Mouse (Mus musculus) cerebellum, adult 9-11 months (tissue): ENCODE results near the gene Cyp46a1.
A peak's percentile ranks its signal among the peaks of the same experiment; 100 is the strongest.

Source experiments
- DNase-seq: peaks from one replicate; pipeline ENCODE4 v3.0.0; 2022

The Cyp46a1 gene

DNA sequence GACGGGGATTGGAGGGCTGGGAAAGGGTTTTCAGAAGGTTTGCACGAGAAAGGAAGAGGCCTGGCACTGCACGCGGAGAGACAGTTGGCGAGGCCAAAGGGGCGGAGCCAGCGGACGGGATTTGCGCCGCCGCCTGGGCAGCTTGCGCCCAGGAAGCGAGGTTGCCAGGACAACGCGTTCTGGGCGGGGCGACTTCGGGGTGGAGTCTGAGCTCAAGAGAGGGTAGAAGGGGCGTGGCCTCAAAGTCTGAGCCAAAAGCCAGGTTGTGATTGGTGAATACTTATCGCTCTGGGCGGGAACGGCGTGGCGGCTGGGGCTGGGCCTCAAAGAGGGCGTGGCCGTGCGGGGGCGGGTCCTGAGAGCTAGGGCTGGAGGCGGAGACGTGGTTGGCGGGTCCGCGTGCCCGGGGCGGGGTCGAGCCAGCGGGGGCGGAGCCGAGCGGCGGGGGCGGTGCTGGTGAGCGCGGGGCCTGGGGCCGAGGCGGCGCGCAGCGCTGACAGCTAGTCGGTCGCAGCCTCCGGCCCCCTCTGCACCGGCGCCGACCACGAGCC lies at the start of gene Cyp46a1:
Gene Cyp46a1 (plus strand): TSS at position 487 of the 551 bp plus-strand sequence.
- DNase-seq: peak; percentile 99

DNA sequence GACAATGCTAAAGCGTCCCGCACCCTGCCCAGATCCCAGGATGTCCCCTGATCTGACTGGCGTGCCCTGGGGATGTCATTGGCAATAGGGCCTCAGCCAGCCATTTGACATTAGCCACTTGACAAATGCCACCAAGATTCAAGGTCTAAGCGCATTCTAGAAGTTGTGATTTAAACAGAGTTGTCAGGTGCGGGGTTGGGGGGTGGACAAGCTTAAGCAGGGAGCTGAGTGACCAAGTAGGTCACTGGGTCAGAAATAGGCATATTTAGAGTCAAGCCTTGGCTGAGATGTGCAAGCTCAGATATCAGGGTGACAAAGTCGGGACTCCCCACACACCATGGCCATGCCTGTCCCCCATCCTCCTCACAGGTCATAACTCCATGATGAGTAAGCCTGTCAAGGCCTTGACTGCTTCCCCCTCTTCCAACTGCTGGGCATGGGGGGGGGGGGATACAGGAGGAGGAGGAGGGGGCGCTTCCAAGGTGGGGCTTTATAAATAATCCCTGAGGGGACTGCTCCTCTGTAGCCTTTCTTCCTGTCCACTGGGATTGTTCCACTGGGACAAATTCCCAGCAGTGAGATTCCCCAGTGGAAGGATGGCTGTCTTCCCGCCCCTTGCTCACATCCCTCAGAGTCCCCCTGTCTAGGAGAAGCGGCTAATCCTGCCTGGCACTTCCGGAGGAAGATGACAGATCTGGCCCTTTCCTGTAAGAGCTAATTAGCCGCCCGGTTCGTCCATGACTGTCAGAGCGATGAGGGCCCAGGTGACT lies 49.5 kb upstream of the Cyp46a1 start:
- DNase-seq: peak; percentile 23

DNA sequence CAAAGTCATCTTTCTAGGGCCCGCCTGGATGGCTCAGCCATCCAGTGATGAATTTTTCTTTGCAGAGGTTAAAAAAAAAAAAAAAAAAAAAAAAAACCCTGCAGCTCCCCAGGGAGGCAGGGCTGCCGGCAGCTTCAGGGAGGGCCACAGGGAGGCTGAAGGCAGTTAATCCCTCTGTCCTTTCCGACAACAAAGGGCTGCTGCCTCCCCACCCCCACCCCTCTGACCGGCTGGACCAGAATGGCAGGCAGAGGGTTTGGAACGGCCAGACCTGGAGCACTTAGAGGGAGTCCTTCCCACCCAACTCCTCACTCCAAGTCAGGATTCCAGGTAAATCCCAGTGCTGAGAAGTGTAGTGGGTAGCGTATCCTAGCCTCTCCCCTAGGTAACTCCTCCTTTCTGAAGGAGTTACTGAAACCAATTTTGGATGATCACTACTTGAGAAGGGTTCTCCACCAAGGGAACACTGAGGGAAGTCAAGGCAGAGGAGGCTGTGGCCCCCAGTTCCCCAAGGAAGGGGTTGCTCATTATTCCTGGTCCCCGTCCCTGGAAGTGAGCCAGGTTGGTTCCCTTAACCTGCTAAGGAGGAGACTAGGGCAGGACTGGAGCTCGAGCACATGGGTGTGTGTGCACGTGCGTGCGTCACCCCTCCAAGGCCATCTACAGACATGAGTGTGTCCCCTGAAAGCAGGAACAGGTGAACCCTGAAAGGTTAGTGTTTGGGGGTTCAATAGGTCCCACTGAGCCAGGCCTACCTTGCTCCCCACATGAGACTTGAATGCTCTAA lies 48.8 kb upstream of the Cyp46a1 start:
- peak; percentile 14 for DNase-seq

DNA sequence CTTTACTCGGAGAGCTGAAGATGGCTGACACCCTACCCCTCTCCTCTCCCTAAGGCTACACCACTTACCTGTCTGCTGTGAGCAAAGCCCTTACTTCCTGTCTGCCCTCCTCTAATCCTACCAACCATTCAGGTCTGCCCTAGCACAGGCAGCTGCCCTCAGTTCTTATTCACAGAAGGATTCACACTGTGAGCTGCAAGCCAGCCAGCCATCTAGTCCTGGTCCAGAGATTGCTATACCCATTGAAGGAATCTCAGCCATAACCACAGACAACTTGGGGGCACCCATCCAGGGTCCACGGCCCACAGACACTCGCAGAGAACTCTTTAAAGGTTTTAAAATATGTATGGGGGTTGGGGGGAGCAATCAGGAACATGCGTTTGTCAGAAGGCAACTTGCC lies 47.8 kb upstream of the Cyp46a1 start:
- no peak for DNase-seq

DNA sequence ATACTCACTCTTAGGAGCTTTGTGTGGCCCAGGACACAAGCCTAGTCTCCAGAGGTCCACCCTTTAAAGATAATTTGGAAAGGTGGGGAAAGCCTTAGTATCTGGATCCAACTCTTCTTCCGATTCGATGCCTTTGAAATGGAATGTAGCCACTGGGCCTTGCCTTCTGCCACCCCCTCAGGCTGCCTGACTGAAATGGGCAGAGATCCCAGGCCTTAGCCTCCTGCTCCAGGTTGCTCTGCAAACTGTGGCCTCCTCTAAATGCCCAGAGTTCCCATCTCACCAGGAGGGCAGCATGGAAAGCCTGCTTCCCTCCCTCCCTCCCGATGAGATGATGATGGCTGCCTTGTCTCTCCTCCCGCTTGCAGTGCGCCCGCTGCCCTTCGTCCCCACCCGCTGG lies 47.2 kb upstream of the Cyp46a1 start:
- peak; percentile 79 for DNase-seq

DNA sequence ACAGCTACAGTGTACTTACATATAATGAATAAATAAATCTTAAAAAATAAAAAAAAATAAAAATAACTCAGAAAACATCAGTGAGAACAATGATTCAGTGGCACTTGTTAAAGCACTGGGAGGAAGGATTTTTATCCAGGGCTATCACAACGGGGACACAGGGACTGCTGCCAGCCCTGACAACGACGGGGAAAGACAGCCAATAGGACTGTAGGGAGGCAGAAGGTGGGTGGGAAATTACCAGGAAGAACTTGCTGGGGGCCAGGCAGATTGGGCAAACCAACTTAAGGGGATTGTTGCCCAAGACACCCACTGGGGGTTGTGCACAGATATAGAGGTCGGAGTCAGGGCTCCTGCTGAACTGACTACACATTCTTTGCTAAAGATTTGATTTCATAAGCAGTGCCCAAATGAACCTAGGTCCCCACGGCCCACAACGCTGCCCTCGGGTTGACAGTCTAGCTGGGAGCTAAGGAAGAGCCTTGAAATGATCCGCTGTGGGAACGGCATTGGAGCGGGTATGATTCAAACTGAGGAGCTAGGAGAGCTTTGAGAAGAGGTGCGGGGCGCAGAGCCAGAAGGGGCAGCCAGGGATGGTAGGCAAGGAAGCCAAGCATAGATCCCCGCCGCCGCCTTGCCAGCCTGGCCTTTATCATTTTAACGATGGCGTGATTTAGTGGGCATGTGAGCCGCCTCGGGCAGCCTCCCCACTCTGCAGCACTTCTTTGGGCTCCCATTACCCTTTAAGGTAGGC lies 45.9 kb upstream of the Cyp46a1 start:
- no peak for DNase-seq

DNA sequence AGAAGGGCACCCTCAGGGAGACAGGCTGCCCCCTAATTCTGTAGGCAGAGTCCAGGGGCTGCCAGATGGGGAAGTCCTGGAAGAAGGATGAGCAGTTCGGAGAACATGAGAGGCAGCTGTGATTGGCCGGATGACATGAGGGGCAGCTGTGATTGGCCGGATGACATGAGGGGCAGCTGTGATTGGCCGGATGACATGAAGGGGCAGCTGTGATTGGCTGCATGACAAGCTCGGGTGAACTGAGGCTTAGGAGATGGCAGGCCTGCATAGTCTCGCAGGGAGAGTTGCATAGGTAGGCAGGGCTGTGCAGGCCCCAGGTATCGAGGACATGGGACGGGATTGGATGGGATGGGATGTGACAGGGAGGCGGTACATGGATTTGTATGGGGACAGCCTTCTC lies 41.8 kb upstream of the Cyp46a1 start:
- no peak for DNase-seq

DNA sequence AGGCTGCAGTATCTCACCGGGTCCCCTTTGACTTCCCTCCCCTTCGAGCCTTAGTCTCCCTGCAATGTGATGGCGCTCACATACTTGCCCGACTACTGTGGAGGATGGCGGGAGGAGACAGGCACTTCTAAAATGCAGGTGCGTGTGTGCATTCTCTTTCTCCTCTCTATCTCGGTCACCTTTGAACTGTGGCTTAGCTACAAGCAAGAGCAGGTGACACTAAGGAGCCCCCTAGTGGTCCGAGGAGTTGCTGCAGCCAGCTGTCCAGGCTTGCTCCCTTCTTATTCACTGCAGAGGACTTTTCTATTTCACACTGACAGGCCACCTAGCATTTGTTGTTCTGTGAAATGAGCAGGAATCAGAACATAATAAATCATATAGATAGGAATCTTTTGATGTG lies 41.2 kb upstream of the Cyp46a1 start:
- peak; percentile 79 for DNase-seq

DNA sequence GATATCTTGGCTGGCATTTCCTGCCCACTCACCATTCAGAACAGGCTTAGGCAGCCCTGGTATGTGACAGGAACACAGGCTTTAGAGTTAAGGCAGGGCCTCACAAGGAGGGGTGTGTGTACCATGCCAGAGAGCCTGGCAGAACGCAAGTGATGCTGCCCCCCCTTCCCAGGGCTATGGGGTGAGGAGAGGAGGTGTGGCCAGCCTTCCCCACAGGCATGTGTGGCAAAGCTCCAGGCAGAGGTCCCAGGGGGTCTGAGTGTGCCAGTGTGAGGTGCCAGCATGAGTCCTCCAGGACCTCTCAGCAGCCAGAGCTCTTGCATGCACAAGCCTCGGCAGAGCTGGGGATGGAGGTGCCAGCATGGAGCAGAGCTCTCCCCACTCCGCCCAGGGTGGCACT lies 39.6 kb upstream of the Cyp46a1 start:
- DNase-seq: no peak

DNA sequence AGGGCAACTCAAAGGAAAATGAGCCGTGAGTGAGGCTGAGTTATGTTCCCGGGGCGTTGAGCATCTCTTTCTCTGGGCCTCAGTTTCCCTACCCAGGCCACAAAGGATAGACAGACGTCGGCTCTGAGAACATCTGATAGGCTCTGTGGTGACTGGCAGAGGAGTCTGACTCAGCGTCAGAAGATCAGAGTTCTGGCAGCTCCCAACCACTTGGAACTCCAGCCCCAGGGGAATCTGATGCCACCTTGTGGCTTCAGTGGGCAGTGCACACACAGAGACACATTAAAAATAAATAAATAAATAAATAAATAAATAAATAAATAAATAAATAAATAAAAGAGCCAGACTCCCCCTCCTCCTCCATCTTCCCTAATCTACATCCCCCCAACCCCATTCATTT lies 37.1 kb upstream of the Cyp46a1 start:
- no peak for DNase-seq

DNA sequence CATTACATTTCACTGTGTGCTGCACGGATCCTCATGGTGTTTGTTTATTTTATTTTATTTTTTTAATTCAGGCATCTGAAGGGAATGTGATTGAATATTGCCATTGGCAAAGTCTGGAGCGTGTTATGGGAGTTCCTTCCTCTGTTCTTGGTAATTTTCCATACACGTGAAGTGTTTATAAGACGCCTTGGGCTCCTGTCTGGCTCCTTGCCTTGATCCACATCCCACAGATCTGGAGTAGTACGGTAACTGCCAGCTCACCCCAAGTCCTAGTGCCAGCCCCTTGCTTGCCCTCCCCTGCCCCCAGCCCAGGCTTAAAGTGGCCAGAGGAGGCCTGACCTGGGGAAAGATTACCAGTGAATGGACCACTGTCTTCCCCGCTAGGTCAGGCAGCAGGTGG lies 33.2 kb upstream of the Cyp46a1 start:
- no peak for DNase-seq

DNA sequence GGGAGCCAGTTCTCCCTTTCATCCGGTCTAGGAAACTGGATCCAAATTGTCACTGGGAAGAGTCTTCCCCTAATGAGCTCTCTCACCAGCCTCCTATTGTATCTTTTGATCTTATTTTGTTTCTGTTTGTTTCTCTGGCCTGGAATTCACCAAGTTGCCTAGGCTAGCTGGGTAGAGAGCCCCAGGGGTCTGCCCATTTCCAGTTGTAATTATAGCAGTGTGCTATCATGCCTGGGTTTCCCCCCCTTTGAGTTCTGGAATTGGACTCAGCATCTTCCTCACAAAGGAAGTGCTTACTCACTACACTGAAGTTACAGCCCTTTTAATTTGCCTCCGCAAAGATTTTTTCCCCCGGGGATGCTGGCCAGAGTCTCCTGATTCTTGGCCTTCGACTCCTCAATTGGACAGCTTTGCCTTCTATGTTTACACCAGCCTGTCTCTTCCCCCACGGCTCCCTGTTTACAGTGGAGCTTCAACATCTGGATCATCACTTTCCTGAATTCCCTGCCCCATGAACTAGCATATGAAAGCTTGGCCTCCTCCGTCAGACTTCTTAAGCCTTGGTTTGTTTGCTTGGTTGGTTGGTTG lies 30.3 kb upstream of the Cyp46a1 start:
- DNase-seq: no peak

DNA sequence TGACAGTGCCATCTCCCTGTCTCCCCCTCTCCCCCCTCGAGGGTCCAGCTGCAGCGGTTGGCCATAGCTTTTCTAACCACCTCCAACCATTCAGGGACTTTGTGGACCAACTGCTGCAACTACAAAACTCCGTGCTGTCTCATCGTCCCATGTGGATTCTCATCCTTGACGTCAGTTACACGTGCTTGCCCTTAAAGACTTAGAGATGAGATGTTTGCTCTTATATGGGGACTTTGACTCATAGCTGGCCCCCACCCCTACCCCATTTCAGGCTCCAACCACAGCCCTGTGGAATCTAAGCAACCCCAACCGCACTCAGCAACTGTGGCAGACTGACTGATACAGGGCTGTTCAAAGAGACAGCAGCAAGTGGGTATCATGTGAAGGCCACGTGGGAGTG lies 29.0 kb upstream of the Cyp46a1 start:
- no peak for DNase-seq

DNA sequence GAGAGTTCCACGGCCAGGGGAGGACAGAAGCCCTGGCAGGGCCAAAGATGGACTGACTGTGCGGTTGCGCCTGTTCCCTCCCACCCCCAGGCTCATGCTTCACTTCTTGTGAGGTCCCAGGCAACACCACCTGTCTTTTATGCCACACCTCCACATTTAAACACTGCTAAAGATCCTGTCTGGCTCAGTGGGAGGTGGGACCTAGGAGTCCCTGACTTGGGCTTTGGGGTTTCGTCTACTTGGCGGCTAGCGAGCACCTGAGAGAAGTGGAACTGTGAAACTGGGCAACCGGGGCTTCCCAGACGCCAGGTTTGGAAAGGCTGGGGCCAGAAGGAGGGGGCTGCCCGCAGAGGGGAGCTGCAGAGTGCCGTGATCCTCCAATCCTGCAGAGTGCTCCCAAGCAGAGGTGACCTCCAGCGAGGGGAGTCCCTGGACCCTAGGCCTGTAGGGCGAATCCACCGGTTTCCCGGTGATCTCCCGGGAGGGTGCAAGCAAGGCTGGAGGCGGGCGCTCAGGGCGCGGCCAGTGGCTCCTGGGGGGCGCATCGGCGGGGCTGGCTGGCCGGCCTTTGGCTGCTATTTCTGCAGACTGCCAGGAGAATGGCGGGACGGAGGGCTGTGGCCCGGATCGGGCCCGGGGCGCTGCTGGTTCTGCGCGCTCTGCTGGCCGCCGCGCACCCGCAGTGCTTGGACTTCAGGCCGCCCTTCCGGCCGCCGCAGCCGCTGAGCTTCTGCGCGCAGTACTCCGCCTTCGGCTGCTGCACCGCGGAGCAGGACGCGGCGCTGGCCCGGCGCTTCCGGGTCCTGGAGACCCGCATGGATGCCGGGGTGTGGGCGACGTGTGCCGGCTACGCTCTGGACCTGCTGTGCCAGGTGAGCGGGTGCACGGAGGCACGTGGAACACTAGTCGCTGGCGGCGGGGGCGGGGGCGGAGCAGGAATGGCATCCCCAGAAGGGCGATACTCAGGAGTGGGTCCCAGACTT lies 28.1 kb upstream of the Cyp46a1 start, which contains the start of gene Hhipl1:
Gene Hhipl1 (plus strand): TSS at position 459 of the 983 bp plus-strand sequence.
- DNase-seq: no peak

DNA sequence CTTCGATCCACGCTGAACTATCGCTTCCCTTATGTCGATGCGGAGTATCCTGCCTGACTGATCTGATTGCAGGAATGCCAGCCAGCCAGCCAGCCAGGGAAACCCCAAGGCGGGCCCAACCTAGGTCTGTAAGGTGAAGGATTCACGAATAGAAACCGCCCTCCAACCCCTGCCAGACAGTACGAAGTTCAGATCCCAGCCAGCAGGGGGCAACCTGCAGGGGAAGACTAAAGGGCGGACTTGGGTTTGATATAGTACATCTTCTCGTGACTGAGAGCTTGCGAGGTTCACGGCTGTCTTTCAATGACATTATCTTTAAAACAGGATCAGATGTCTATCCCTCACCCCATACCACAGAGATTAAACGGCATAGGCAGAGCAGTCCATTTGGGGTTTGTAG lies 26.6 kb upstream of the Cyp46a1 start:
- no peak for DNase-seq

DNA sequence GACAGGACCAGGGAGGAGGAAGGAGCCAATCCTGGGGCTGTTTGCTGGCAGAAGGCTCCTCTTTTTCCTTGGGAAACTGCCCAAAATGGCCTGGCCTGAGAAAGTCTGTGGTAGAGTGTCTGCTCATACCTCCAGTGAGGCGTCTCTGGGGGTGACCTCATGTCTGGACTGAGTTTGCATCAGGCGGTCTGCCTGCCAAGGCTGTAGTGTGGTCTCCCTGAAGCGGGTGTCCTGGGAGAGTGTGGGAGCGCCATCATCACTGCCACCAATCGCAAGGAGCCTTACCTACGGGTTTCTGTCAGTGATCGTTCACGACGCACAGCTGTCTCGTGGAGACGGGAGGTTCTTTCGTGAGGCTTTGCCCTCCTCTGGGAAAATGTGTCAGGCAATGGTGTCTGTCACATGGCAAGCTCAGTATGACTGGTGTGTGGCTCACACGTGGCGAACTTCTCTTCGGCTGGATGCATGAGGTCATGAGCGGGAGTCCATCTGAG lies 25.8 kb upstream of the Cyp46a1 start:
- DNase-seq: no peak

DNA sequence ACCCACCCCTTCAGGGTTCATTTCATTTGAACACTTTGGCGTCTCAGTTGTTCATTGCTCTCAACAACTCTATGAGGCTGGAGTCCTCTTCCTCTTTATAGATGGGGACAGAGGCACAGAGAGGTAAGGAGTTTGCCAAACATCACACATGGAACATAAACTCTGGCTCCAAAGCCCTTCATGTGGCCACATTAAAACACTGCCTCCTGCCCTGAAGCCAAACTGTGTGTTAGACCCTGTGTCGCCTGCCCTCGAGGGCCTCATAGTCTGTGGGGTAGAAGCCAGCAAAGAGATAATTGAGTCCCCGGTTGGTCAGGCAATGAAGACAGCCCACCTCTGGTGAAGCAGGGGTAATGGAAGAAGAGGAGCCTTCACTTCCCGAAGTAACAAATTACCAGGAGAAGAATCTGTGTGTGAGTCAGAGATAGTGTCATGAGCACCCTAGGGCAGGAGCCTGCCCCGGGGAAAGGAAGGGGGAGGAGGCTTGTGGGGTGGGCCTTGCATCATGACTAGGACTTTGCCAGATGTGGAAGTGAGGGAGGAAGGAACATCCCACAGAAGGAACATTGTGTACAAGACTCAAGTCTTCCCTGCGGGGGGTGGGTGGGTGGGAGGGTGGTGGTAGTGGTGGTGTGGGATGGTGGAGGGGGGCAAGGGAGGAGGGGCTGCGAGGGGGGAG lies 24.9 kb upstream of the Cyp46a1 start:
- DNase-seq: no peak

DNA sequence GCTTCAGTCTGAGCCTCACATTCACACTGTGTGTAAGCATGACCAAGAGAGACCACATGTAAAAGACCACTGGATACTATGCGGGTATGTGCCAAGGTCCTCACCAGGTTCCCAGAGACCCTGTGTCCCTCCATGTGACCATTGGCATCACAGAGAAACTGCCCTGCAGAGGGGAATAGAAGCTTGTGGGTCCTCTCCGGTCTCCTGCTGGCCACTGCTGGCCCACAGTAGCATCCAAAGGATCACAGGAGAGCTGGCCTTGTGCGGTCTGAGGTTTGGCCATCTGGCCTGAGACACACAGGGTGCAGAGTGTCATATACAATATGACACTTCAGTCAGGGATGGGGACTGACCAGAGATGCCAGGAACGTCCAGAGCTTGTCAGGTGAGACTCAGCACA lies 24.1 kb upstream of the Cyp46a1 start:
- DNase-seq: no peak

DNA sequence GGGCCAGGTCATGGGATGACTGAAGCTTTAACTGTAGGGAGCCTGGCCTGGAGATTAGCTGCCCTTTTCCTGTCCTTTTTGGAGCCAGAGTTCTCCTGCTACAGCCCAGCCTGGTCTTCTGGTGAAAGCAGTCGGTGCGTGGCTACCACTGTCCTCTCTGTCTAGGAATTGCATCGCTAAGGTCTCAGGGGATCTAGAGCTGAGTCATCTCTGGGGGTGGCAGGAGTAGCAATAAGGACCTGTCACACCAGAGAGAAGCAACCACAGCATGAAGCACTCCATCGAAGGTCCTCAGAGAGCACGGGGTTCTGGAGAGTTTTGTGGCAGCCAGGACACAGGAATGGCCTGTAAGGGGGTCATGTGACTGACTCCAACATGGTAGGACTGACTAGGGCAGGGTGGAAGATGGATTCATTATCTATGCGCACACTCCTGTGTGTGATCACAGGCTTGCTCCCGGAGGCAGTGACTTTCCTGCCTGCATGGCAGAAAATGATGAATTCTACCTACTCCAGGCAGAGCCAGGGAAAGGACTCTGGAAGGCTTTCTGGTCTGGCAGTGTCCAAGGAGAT lies 23.6 kb upstream of the Cyp46a1 start:
- no peak for DNase-seq

DNA sequence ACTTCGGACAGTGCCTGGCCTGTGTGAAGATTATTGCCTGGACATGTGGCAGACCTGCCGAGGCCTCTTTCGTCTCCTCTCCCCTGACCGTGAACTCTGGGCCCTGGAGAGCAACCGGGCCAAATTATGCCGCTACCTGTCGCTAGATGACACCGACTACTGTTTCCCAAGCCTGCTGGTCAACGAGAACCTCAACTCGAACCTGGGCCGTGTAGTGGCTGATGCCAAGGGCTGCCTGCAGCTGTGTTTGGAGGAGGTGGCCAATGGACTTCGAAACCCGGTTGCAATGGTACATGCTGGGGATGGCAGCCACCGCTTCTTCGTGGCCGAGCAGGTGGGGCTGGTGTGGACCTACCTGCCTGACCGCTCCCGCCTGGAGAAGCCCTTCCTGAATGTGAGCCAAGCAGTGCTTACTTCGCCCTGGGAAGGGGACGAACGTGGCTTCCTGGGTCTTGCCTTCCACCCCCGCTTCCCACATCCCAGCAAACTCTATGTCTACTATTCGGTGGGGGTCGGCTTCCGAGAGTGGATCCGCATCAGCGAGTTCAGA lies 22.4 kb upstream of the Cyp46a1 start:
- no peak for DNase-seq
